Mouse (Mus musculus): ENCODE results near the gene Gpr132.

Gpr132 gene

GRCm38 (mm10) chr12:112876332-112877072 is 8.5 kb upstream of the Gpr132 start:
- peak; percentile 80 for DNase-seq

GRCm38 (mm10) chr12:112875225-112876013 is 7.4 kb upstream of the Gpr132 start:
- DNase-seq, result peak; percentile 91

- DNase-seq, result no peak
These were observed 6.2 kb upstream of the Gpr132 start for GRCm38 (mm10) chr12:112874199-112874598.

DNA sequence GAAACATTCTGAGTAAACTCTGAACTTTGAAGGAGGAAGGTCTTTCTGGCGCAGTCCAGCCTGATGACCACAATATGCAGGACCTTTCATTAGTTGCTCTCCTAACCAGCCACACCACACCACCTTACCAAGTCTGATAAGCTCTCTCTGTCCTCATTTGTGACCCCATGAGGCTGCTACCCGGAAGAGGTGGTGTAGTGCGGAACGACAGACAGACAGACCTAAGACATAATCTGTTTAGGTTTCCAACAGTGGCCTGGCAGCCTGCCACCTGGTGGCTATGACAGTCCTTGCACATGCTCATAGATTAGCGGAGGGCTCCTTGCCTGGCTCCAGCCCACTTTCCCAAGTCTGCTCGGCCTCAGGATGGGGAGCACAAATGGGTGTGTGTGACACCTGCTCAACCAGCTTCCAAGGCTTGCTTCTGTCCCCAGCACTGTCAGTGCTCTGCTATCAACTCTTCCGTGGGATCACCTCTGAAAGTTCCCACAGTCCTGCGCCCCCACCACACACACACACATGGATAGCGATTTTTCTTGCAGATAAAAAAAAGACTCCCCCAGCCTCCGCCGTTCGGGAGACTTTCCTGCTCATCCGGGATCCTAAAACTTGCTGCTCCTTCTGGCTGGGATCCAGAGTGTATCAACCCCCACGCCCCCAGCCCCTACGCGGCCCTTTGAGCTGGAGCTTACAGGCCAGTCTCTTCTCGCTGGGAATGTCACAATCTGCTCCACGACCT is 5.6 kb upstream of the Gpr132 start:
- DNase-seq, result peak; percentile 74

GRCm38 (mm10) chr12:112872991-112873390 is 5.0 kb upstream of the Gpr132 start:
- no peak for DNase-seq

DNA sequence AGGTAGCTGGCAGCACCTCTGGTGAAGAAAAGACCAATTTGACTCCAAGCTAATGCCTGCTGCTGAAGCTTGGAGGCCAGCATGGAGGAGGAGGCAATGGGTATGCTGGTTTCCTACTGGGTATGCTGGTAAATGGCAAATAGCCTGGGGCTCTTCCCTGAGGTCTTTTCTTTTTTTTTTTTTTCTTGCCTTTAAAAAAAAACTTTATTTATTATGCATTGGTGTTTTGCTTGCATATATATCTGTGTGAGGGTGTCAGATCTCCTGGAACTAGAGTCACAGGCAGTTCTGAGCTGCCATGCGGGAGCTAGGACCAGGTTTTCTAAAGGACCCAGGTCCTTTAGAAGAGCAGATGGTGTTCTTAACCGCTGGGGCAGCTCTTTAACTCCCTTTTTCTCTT is 3.2 kb upstream of the Gpr132 start:
- DNase-seq, result no peak

GRCm38 (mm10) chr12:112870775-112871174 is 2.7 kb upstream of the Gpr132 start:
- DNase-seq, result no peak

DNA sequence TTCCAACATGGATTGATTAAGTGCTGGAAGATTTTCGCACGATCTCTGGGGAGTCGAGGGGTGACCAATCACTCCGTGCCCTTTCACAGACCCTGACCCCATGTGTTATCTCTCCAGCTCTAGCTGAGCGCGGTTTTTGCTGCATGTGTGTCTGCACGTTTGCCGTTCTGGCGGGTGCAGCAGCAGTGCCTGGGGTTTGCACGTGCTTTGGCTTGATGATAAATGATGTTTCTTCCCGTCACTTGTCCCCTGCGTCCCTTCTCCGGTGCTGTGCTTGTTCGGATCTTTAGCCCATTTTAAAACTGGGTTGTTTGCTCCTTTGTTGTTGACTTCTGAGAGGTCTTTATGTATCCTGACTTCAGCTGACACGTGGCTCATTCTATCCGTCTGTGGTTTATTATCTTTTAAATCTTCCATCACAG is 1.8 kb upstream of the Gpr132 start:
- no peak for DNase-seq

DNA sequence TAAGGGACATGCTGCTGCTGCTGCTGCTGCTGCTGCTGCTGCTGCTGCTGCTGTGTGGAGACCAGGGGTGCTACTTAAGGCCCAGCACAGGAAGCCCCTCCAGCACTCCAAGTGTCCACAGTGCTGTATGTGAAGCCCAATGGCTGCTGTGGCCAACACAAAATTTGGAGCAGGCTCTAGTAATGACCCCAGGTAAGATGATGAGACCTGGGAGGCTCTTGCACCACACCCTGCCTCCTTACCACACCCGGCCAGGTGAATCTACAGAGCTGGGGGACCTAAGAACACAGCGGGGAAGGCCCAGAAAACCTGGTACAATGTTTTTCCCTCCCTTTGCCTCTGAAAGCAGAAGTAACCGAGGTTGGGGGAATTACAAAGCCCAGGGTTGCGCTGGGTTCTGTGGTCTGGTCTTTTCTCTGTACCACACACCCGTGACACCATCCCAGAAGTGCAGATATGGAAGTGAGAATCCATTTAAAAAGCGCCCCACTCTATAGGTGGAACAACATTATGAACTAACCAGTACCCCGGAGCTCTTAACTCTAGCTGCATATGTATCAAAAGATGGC is 838 bp downstream of the Gpr132 start:
- no peak for DNase-seq

DNA sequence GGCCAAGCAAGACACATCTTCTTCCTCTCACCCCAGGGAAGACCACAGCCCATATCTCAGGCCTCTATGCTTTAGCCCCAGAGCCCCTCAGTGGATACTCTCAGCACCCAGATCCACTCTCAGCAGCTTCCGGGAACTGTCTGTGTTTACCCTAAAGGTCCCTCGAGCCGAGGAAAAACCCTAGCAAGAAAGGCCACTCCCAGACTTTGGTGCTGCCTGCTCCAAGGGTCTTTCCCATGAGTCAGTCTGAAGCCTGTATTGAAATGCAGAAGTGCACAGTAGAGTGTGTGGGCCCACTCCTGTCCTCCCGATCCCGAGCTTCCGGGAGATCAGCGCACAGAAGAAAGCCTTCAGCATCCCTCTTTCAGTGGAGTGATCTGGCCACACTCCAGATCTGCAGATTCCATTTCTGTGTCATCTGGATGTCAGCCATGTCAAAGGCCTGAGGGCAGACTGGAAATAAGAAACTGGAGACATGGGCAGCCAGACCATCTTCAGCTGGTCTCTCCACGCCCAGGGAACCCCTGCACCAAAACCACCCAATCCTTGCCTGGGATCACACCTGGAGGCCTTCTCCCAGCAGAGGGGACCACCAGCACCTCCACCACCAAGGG is 1.5 kb downstream of the Gpr132 start:
- DNase-seq, result no peak

GRCm38 (mm10) chr12:112864804-112865203 is 3.2 kb downstream of the Gpr132 start:
- no peak for DNase-seq

GRCm38 (mm10) chr12:112861911-112862321 is 6.1 kb downstream of the Gpr132 start:
- no peak for DNase-seq

DNA sequence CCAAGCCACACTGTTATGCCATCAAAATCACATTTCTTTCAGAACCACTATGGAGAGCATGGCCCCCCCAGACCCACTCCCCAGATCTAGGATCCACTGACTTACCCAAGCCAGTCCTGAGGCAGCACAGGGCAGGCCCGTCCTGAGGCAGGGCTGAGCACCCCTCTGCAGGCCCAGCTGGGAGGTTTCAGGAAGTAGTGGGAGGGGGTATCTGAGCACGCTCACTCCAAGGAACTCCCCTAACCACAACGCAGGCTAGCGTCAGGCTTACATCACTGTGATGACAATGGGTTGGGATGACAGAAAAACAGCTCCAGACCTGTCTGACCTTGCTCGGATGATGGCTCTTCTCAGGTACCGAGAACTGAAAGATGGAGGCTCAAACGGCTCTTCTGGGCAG is 7.3 kb downstream of the Gpr132 start:
- no peak for DNase-seq

GRCm38 (mm10) chr12:112859930-112860329 is 8.1 kb downstream of the Gpr132 start:
- DNase-seq, result no peak

DNA sequence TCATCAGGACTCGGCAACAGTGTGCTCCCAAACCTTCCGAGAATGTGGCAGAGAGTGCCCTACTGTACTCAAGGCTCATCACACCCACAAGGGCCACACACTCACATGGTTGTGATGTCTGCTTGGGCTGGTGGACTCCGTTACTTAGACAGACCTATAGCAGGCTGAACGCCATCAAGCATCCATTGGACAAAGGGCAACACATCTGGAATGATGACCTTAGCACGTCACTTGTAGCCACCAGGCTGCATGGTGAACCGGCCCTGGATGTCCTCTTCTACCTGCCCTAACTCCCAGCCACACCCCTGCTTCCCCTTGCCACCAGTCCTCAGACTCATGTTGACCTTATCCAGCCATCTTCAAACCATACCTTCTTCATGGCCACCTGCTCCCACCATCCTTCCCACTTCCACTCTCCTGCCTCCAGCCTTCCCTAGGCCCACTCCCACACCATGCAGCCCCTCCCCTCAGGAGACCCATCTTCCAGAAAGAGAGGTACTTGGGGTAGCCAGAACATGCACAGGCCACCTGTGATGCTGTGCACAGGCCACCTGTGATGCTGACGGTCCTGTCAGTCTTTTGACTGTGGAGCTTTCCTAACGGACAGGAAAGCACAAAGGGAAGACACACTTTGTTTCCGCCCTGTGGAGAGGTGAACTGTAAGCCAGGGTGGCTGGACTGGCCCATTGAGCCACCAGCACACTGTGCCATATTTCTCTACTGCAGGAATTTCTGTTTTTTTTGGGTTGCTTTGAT is 9.3 kb downstream of the Gpr132 start:
- no peak for DNase-seq

GRCm38 (mm10) chr12:112857021-112857925 is 10.8 kb downstream of the Gpr132 start:
- no peak for DNase-seq

GRCm38 (mm10) chr12:112856338-112856737 is 11.7 kb downstream of the Gpr132 start:
- DNase-seq, result no peak

- no peak for DNase-seq
These were observed 13.3 kb downstream of the Gpr132 start for GRCm38 (mm10) chr12:112854610-112855333.

DNA sequence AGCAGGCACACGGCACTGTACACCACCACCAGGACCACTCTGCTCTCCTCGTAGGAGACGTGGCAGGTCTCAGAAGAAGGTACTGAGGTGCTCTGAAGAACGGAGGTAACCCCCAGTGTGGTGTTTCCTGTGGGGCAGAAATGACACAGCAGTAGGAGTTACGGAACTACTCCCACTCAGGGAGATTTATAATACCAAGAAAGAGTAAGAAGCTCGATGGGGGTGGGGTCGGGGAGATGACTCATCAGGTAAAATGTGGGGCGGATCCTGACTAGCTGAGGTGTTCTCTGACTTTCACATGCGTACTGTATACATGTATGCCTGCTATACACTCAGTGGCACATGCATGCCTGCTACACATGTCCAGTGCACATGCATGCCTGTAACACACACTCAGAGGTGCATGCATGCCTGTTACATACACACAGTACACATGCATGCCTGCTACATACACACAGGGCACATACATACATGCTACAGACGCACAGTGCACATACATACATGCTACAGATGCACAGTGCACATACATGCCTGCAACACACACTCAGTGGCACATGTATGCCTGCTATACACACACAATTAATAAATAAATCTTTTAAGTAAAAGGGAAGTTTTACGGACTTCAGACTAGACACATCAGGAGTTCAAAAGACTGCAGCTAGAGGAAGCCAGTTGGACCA is 14.8 kb downstream of the Gpr132 start:
- no peak for DNase-seq

GRCm38 (mm10) chr12:112851116-112851515 is 16.9 kb downstream of the Gpr132 start:
- no peak for DNase-seq

Data from kidney, adult 18-20 months (tissue).